ENCODE assay signal across 12 mouse cellular contexts in genomic region chr4:109647281-109647680, GRCm38 (mm10).
"Had no signal": no experiment of that assay in that cellular context is flagged by ENCODE, and none has a peak within 500 bp of the region (broad histone marks: within the 10 kb centered on the region; RNA-seq: fewer than 3 reads in every experiment).

No protein-coding gene starts in this region.

- DNase-seq: left cerebral cortex, postnatal 4 days; liver; liver, embryonic 13.5 days; liver, postnatal 0 days; lung, adult 18-20 months; lung, adult 2 months; lung, embryonic 14.5 days; lung, postnatal 10 days; lung, postnatal 14 days; lung, postnatal 36 days; lung, postnatal 4 days; midbrain, embryonic 14.5 days had no signal
